Mouse (Mus musculus): ENCODE data around the gene Fam25c.
"Not testable (repeated sequence)": the region's sequence is repeated elsewhere in the genome, so short reads cannot be mapped to it uniquely, and the experiment has no call there.

Gene Fam25c

GRCm38 (mm10) chr14:34355301-34355700 is at the start of gene Fam25c:
Gene Fam25c (minus strand): TSS chr14:34355433.
- DNase-seq = no peak

DNA sequence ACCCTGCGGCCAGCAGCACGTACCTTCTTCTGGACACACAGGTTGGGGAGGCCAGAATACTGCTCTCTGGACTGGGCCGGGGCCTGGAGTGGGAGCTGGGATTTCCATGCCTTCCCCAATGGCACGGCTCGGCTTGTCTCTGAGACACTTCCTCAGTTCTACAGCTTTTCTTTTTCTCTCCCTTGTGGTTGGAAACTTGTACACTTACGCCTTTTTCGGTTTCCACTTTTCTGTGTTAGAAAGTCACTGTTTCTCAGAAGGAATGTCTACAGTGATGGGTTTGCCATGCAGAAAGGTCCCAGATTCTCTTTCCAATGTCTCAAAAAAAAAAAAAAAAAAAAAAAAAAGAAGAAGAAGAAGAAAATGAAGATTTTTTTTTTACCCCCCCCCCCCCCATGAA is 48.2 kb upstream of the Fam25c start:
- no peak for DNase-seq

DNA sequence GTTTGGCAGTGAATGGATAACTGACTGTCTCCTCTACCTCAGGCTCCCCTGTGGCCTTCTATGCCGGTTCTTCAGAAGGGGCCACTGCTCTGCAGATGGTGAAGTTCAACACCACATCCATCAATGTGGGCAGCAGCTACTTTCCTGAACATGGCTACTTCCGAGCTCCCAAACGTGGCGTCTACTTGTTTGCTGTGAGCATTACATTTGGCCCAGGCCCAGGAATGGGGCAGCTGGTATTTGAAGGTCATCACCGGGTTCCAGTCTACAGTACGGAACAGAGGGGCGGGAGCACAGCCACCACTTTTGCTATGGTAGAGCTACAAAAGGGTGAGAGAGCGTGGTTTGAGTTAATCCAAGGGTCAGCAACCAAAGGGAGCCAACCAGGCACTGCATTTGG is 47.6 kb upstream of the Fam25c start:
- DNase-seq = peak in 1 of 2 experiments; percentile 31

GRCm38 (mm10) chr14:34401135-34401534 is 45.9 kb upstream of the Fam25c start:
- peak; percentile 86 to 92 for DNase-seq

DNA sequence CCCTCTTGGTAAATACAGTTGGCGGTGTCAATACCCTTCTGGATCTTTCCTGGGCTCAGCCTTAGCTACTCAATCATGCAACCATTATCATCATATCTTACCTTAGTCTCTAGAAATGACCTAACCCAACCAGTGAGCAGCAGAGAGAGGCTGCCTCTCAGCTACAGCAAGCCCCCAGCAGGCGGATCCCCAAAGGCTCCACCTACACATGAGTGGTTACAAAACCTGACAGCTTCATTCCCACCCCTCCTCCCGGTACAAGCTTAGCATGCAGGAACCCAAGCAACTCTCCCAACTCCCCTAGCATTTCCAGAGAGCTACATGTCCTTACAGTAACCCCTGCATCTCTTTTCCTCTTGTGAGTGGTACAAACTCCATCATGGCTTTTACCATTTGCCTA is 44.8 kb upstream of the Fam25c start:
- DNase-seq = no peak

- no peak for DNase-seq
Observed at GRCm38 (mm10) chr14:34399301-34399700, 44.1 kb upstream of the Fam25c start.

DNA sequence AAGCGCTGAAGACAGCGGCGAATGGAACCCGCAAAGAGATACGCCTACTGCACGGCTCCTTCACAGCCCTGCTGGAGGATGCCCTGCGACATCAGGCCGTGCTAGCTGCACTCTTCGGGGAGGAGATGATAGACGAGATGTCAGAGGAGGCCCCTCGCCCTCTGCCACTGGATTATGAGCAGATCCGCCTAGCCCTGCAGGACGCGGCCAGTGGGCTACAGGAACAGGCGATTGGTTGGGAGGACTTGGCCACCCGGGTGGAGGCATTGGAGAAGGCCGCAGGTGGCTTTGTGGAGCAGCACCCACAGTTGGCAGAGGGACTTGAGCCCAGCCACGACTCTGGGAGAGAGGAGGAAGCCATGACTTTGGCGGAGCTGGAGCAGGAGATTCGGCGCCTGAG is 43.7 kb upstream of the Fam25c start:
- DNase-seq = no peak

GRCm38 (mm10) chr14:34397871-34398270 is 42.6 kb upstream of the Fam25c start:
- DNase-seq = peak; percentile 56 to 70

DNA sequence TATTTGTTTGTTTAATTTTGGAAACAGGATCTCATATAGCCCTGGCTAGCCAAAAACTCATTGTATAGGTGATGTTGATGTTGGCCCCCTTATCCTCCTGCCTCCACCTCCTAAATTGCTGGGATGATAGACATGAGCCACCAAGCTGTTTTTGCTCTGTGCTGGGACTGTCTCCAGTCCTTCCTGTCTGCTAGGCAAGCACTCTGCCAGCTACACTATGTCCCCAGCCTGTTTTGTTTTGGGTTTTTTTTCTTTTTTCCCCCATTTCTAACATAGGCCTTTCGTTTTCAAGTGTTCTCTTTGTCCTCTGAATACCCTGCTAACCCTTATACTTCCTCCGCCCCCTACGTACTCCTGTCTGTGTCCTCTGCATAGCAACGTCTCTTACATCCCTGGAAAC is 38.1 kb upstream of the Fam25c start:
- peak in 1 of 2 experiments; percentile 6 for DNase-seq

GRCm38 (mm10) chr14:34382921-34383704 is 27.9 kb upstream of the Fam25c start:
- DNase-seq = no peak

DNA sequence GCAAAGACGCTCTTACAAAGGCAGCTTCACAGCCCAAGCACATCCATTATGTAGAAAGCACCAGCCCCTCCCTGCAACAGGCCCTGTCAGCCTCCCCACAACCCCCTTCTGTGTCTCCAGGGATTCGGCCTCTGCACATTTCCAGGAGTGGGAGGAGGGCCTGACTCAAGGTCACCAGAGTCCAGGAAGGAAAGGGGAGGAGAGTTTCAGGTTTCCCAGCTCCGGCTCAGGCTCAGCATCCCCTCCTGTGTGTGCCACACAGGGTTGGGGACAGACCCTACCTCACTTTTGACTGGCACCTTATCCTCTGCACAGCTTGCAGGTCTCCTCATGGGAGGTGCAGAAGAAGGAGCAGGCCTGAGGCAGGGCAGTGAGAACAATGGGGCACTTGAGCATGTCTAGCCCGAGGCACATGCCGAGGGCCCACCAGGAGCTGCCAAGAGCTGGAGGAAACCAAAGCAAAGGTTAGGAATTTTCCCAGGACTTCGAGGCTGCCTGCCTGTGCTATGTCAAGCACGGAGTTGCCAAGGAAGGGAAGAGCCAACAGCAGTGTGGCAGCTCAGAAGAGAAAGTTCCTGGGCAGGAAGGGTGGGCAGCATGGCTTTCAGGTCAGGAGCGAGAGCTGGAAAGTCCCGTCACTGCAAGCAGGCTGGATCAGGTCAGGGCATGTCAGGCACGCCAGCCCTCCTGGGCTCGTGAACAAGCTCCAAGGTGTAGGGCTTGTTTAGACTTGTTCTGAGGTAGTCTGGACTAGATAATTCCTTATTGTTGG is 23.5 kb upstream of the Fam25c start:
- DNase-seq = peak; percentile 71 to 80

- peak in 1 of 2 experiments; percentile 33 for DNase-seq
Observed at GRCm38 (mm10) chr14:34377121-34377520, 21.9 kb upstream of the Fam25c start.

GRCm38 (mm10) chr14:34375941-34376340 is 20.7 kb upstream of the Fam25c start:
- DNase-seq = no peak

- no peak for DNase-seq
Observed at GRCm38 (mm10) chr14:34375415-34375904, 20.2 kb upstream of the Fam25c start, which contains the start of gene Mmrn2. Gene Mmrn2 (plus strand): TSS chr14:34375465.

GRCm38 (mm10) chr14:34374577-34374976 is 19.3 kb upstream of the Fam25c start, which contains the start of gene Sncg:
Gene Sncg (minus strand): TSS chr14:34374789.
- DNase-seq = peak in 1 of 2 experiments; percentile 51

GRCm38 (mm10) chr14:34373581-34373980 is 18.3 kb upstream of the Fam25c start:
- DNase-seq = no peak

GRCm38 (mm10) chr14:34372646-34373045 is 17.4 kb upstream of the Fam25c start:
- peak; percentile 37 to 78 for DNase-seq

DNA sequence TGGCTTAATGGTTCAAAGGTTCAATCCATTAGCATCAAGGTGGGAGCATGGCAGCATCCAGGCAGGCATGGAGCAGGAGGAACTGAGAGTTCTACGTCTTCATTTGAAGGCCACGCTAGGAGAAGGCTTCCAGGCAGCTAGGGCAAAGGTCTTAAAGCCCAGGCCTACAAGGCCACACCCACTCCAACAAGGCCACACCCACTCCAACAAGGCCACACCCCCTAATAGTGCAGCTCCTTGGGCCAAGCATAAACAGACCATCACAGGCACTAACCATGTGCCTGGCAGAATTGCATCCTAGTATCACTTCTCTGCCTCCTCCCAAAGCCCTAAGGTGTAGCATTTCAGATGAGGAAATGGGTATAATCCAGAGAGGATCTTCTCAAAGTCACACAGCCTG is 16.5 kb upstream of the Fam25c start:
- DNase-seq = peak in 1 of 2 experiments; percentile 32

DNA sequence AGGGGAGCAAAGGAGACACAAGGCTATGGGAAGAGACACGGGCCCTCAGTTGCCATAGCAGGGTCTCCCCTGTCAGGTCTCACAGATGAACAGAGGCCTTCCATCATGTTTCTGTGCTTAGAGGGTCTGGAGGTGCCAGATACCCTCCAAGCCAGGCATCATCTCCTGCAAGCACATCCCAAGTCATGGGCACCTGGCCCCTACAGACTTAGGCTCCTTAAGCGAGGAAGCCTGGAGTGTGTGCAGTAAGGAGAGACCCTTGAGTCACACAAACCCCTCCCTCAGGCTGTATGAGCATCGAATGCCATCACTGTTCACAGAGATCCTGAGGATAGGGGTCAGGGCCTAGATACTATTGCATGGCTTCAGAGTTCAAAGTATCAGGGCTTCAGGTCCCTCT is 15.7 kb upstream of the Fam25c start:
- DNase-seq = no peak

DNA sequence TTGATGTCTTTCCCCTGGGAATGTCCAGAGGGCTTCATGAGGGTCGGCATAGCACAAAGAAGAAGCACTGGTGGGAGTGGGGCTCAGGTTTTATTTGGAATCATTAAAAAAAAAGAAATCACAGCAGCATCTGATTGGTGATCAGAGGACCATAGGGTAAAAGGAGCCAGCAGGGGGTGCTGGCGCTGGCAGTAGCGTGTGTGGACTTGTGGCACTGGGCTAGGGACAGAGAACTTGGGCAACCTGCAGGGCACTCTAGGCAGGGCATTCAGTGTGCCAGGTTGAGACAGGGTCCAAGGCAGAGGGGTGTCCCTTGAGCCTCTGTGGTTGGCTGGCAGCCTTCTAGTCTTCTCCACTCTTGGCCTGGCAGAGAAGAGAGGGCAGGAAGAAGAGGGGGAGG is 15.0 kb upstream of the Fam25c start:
- DNase-seq = peak in 1 of 2 experiments; percentile 39

DNA sequence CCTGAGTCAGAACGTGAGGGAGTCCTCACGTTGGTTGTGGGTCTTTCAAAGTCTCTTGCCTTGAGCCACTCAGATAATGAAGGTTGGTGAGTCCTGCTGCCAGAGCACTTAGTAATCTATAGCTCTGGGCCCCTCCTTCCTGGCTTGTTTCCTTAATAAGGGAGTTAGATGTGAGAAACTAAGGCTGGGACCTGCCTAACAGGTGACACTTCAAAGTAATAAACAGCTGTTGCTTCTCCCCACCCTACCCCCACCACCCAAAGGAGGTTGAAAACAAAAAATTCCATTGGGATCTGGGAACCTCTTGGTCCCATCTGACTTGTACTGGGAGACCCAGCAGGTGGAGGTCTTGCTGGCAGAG is 9.9 kb upstream of the Fam25c start:
- DNase-seq = no peak

DNA sequence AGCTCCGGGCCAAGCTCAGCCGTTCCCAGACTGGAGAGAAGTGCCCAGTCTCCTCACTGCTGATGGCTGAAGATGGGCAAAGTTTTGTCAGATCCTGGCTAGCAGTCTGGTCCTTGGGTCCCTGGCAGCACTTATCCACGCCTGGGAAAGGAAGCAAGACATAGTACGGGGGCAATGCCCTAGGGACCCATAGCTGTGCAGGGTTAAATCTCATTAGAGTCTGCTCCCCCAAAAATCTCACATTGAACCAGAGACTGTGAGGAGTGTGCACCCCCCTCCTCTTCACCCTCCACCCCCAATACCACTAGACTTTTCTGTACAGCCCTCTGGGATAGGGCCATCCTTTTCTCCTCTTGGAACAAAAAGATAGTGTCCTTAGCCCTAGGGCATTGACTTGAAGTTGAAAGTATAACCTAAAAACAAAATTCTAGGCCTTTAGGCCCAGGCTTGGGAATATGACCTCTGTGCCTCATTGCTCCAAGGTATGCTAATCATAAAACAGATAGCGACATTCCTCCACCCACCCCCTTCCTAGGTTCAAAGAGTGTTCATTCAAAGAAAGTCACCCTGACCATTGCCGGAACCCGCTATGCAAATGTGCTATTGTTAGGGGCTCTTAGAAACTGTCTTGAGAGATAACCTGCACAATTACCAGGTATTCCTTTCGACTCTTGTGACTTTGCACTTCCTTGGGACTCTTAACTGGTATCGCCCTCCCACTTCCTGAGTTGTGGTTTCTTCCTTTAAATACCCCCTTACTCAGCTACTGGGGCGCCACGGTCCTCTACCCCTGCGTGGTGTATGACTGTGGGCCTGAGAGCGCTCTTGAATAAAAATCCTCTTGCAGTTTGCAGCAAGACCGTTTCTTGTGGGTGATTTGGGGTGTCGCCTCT is 9.3 kb upstream of the Fam25c start:
- not testable (repeated sequence) for DNase-seq

Measured in kidney, postnatal 36 days (tissue).